In genomic region chr6:124910032-124910431, GRCm38 (mm10) we compare ENCODE assay signal across 11 mouse cellular contexts. TPM values are rescaled to one million over a fixed set of nuclear protein-coding genes. Genes with fewer than 3 reads are reported as not detected.
A peak's percentile ranks its signal among the peaks of the same experiment; 100 is the strongest.
DNase-seq lines count a peak whose midpoint lies in the region; ATAC-seq and TF ChIP-seq lines count a peak whose summit lies in the region.
"Had no signal": no experiment of that assay in that cellular context is flagged by ENCODE, and none has a peak within 500 bp of the region (broad histone marks: within the 10 kb centered on the region; RNA-seq: fewer than 3 reads in every experiment).

No protein-coding gene starts in this region.

- TF ChIP-seq CTCF in ES-Bruce4 (IDR thresholded peaks at IDR 0.05; ENCODE audit: low read depth, low read length), result no peak

- H3K9ac ChIP-seq in ES-Bruce4 (ENCODE audit: low read depth, poor library complexity, severe bottlenecking), result peak overlapping the region; percentile 17; the same call in 1 of the 2 replicates
- H3K9ac ChIP-seq in heart, embryonic 16.5 days (ENCODE audit: low read length), result peak overlapping the region; percentile 37

- no peaks in the 10 kb centered on the region for H3K27me3 ChIP-seq in ES-Bruce4 (ENCODE audit: control insufficient read depth, insufficient read depth, low read length, poor library complexity, severe bottlenecking)
- H3K27me3 ChIP-seq in heart, embryonic 16.5 days (ENCODE audit: control insufficient read depth, insufficient read depth, low read length), result peaks cover 10% of the 10 kb centered on the region; the same call in 1 of the 2 replicates
- H3K27me3 ChIP-seq in midbrain, embryonic 10.5 days (ENCODE audit: low read depth, poor library complexity, severe bottlenecking), result peaks cover 54% of the 10 kb centered on the region

- no peak overlapping the region for H3K27ac ChIP-seq in ES-Bruce4 (ENCODE audit: insufficient read depth, low read length)
- no peak overlapping the region for H3K27ac ChIP-seq in heart, embryonic 16.5 days (ENCODE audit: low read length)
- H3K27ac ChIP-seq in midbrain, embryonic 10.5 days (replicated peaks), result peak overlapping the region; percentile 80

- H3K4me3 ChIP-seq in ES-Bruce4 (ENCODE audit: low read depth, low read length), result peak overlapping the region; percentile 41
- H3K4me3 ChIP-seq in heart, embryonic 16.5 days (ENCODE audit: low read length), result peak overlapping the region; percentile 5
- H3K4me3 ChIP-seq in midbrain, embryonic 10.5 days, result peak overlapping the region; percentile 45
- H3K4me3 ChIP-seq: erythroblast, embryonic 14.5 days; myocyte had no signal

- H3K9me3 ChIP-seq in ES-Bruce4 (replicated peaks; ENCODE audit: control insufficient read depth, insufficient read depth, low read length, poor library complexity, severe bottlenecking), result no peaks in the 10 kb centered on the region
- no peaks in the 10 kb centered on the region for H3K9me3 ChIP-seq in heart, embryonic 16.5 days (replicated peaks; ENCODE audit: control insufficient read depth, low read length)
- no peaks in the 10 kb centered on the region for H3K9me3 ChIP-seq in midbrain, embryonic 10.5 days (replicated peaks)
- H3K9me3 ChIP-seq: G1E had no signal

- H3K36me3 ChIP-seq in ES-Bruce4 (ENCODE audit: control insufficient read depth, insufficient read depth, low read length, poor library complexity, severe bottlenecking), result 0 out of 2 replicates have a peak, but pooled peaks cover 6% of the 10 kb centered on the region
- peaks cover 21% of the 10 kb centered on the region for H3K36me3 ChIP-seq in heart, embryonic 16.5 days (ENCODE audit: control insufficient read depth, insufficient read depth)
- peaks cover 27% of the 10 kb centered on the region for H3K36me3 ChIP-seq in midbrain, embryonic 10.5 days
- H3K36me3 ChIP-seq: G1E had no signal

- intact Hi-C loops in gastrocnemius, postnatal 14 days (cut with DNase I; ENCODE audit: low total_unique reads), result no loop called here
- intact Hi-C loops in left cerebral cortex, postnatal 4 days (cut with DNase I), result no loop called here

- H3K4me1 ChIP-seq in ES-Bruce4 (ENCODE audit: control insufficient read depth, insufficient read depth, low read length), result peaks cover 5% of the 10 kb centered on the region
- peaks cover 28% of the 10 kb centered on the region for H3K4me1 ChIP-seq in heart, embryonic 16.5 days (ENCODE audit: control insufficient read depth, insufficient read depth, low read length)
- peaks cover 54% of the 10 kb centered on the region for H3K4me1 ChIP-seq in midbrain, embryonic 10.5 days

- peak; percentile 17 for DNase-seq in gastrocnemius, postnatal 14 days
- DNase-seq in gastrocnemius, adult 18-20 months (ENCODE audit: low spot score), result no peak
- peak; percentile 48 for DNase-seq in midbrain, embryonic 10.5 days (ENCODE audit: low spot score)
- no peak for DNase-seq in adrenal gland, postnatal 10 days
- no peak for DNase-seq in Muller cell, postnatal 12 days (ENCODE audit: inconsistent ontology term)
- no peak for DNase-seq in left cerebral cortex, postnatal 4 days

- 0 out of 2 replicates have a peak, but pooled peaks have one; percentile 51 for TF ChIP-seq EP300 in ES-Bruce4 (IDR thresholded peaks at IDR 0.05; ENCODE audit: insufficient read depth, low read depth, low read length)

- TF ChIP-seq POLR2A in ES-Bruce4 (IDR thresholded peaks at IDR 0.05; ENCODE audit: insufficient read depth, low read length), result no peak

- no peak for ATAC-seq in heart, embryonic 16.5 days (replicated peaks; ENCODE audit: extremely low read depth, insufficient read depth, low FRiP score)

- H3K4me2 ChIP-seq in heart, embryonic 16.5 days (ENCODE audit: low read depth, low read length), result peak overlapping the region; percentile 48

- WGBS in heart, embryonic 16.5 days, result 8% methylated on average over 32 of the region's 32 CpGs
- 3% methylated on average over 32 of the region's 32 CpGs for WGBS in midbrain, embryonic 10.5 days

RNA-seq across cellular contexts. Expression of gene Lag3, which starts 1.5 kb away (rescaled TPM):
- under 1 TPM; 0.43 to 0.62 TPM for total RNA-seq in gastrocnemius, postnatal 14 days (2021)
- total RNA-seq in gastrocnemius, adult 18-20 months (2021), result under 1 TPM in 1 of 2 experiments, not detected in 1; 0.12 TPM
- polyA plus RNA-seq in ES-Bruce4 (2011; ENCODE audit: insufficient read depth, insufficient read length, low read depth, missing spikeins), result 4.0 and 5.9 TPM in 2 replicates
- polyA plus RNA-seq in heart, embryonic 16.5 days (2015; fragmentation: Nextera tagmentation; extraction: Ambion mirVana), result 1.1 and 1.7 TPM in 2 replicates
- polyA plus RNA-seq in midbrain, embryonic 10.5 days (2016; fragmentation: Nextera tagmentation; extraction: Ambion mirVana), result 1.0 and 1.5 TPM in 2 replicates
- total RNA-seq in adrenal gland, postnatal 10 days (2021), result 1 to 10 TPM; 1.4 to 1.8 TPM
- 1 to 10 TPM; 1.7 to 2.3 TPM for total RNA-seq in left cerebral cortex, postnatal 4 days (2021)
- polyA plus RNA-seq: erythroblast, embryonic 14.5 days; G1E had no signal

RNA-seq across cellular contexts. Expression of gene Ptms, which starts 9.9 kb away (rescaled TPM):
- 100 to 1,000 TPM; 225 to 266 TPM for total RNA-seq in gastrocnemius, postnatal 14 days (2021)
- total RNA-seq in gastrocnemius, adult 18-20 months (2021), result 100 to 1,000 TPM in 1 of 2 experiments, 10 to 100 TPM in 1; 64.3 to 105 TPM
- 382 and 383 TPM in 2 replicates for polyA plus RNA-seq in ES-Bruce4 (2011; ENCODE audit: insufficient read depth, insufficient read length, low read depth, missing spikeins)
- polyA plus RNA-seq in heart, embryonic 16.5 days (2015; fragmentation: Nextera tagmentation; extraction: Ambion mirVana), result 203 and 265 TPM in 2 replicates
- 261 and 296 TPM in 2 replicates for polyA plus RNA-seq in midbrain, embryonic 10.5 days (2016; fragmentation: Nextera tagmentation; extraction: Ambion mirVana)
- 100 to 1,000 TPM; 824 to 887 TPM for total RNA-seq in adrenal gland, postnatal 10 days (2021)
- total RNA-seq in left cerebral cortex, postnatal 4 days (2021), result 1,000 to 10,000 TPM; 1,603 to 1,633 TPM

RNA-seq across cellular contexts. Expression of gene Mlf2, which starts 21.2 kb away (rescaled TPM):
- total RNA-seq in gastrocnemius, postnatal 14 days (2021), result 100 to 1,000 TPM; 250 to 257 TPM
- total RNA-seq in gastrocnemius, adult 18-20 months (2021), result 100 to 1,000 TPM; 196 to 205 TPM
- polyA plus RNA-seq in ES-Bruce4 (2011; ENCODE audit: insufficient read depth, insufficient read length, low read depth, missing spikeins), result 263 and 294 TPM in 2 replicates
- 387 and 398 TPM in 2 replicates for polyA plus RNA-seq in heart, embryonic 16.5 days (2015; fragmentation: Nextera tagmentation; extraction: Ambion mirVana)
- 428 and 435 TPM in 2 replicates for polyA plus RNA-seq in midbrain, embryonic 10.5 days (2016; fragmentation: Nextera tagmentation; extraction: Ambion mirVana)
- total RNA-seq in adrenal gland, postnatal 10 days (2021), result 100 to 1,000 TPM; 271 to 288 TPM
- 100 to 1,000 TPM; 467 to 469 TPM for total RNA-seq in left cerebral cortex, postnatal 4 days (2021)

RNA-seq across cellular contexts. Expression of gene Cd4, which starts 22.0 kb away (rescaled TPM):
- under 1 TPM; 0.27 to 0.51 TPM for total RNA-seq in gastrocnemius, postnatal 14 days (2021)
- under 1 TPM; 0.38 to 0.41 TPM for total RNA-seq in gastrocnemius, adult 18-20 months (2021)
- not detected in 2 replicates for polyA plus RNA-seq in ES-Bruce4 (2011; ENCODE audit: insufficient read depth, insufficient read length, low read depth, missing spikeins)
- polyA plus RNA-seq in heart, embryonic 16.5 days (2015; fragmentation: Nextera tagmentation; extraction: Ambion mirVana), result 0.25 and 2.1 TPM in 2 replicates
- 0.05 TPM in 1 of 2 replicates, not detected in the other for polyA plus RNA-seq in midbrain, embryonic 10.5 days (2016; fragmentation: Nextera tagmentation; extraction: Ambion mirVana)
- 1 to 10 TPM; 3.8 to 4.0 TPM for total RNA-seq in adrenal gland, postnatal 10 days (2021)
- 1 to 10 TPM in 1 of 2 experiments, under 1 TPM in 1; 0.52 to 1.2 TPM for total RNA-seq in left cerebral cortex, postnatal 4 days (2021)
- polyA plus RNA-seq: erythroblast, embryonic 14.5 days; G1E; myocyte had no signal

RNA-seq across cellular contexts. Expression of gene Gpr162, which starts 46.2 kb away (rescaled TPM):
- under 1 TPM; 0.33 to 0.45 TPM for total RNA-seq in gastrocnemius, postnatal 14 days (2021)
- total RNA-seq in gastrocnemius, adult 18-20 months (2021), result under 1 TPM; 0.09 to 0.21 TPM
- 2.4 and 3.2 TPM in 2 replicates for polyA plus RNA-seq in ES-Bruce4 (2011; ENCODE audit: insufficient read depth, insufficient read length, low read depth, missing spikeins)
- 2.4 and 2.7 TPM in 2 replicates for polyA plus RNA-seq in heart, embryonic 16.5 days (2015; fragmentation: Nextera tagmentation; extraction: Ambion mirVana)
- 2.8 and 3.6 TPM in 2 replicates for polyA plus RNA-seq in midbrain, embryonic 10.5 days (2016; fragmentation: Nextera tagmentation; extraction: Ambion mirVana)
- total RNA-seq in adrenal gland, postnatal 10 days (2021), result 1 to 10 TPM; 3.5 to 5.2 TPM
- 100 to 1,000 TPM; 145 to 164 TPM for total RNA-seq in left cerebral cortex, postnatal 4 days (2021)
- polyA plus RNA-seq: G1E had no signal

Comparison
In these comparisons a context has a peak if more than half of its experiments do, and no peak if none do; other contexts are left out.
1. DNase-seq: peak in gastrocnemius, postnatal 14 days (single experiment) and midbrain, embryonic 10.5 days (single experiment); none in gastrocnemius, adult 18-20 months (single experiment), adrenal gland, postnatal 10 days (single experiment), Muller cell, postnatal 12 days (single experiment) and left cerebral cortex, postnatal 4 days (single experiment).
2. Peak in every context shown above with its lines, with median percentiles within 50 percentile points of each other: H3K4me3 ChIP-seq.